10 mouse cellular contexts compared by ENCODE assay signal in the genomic region with DNA sequence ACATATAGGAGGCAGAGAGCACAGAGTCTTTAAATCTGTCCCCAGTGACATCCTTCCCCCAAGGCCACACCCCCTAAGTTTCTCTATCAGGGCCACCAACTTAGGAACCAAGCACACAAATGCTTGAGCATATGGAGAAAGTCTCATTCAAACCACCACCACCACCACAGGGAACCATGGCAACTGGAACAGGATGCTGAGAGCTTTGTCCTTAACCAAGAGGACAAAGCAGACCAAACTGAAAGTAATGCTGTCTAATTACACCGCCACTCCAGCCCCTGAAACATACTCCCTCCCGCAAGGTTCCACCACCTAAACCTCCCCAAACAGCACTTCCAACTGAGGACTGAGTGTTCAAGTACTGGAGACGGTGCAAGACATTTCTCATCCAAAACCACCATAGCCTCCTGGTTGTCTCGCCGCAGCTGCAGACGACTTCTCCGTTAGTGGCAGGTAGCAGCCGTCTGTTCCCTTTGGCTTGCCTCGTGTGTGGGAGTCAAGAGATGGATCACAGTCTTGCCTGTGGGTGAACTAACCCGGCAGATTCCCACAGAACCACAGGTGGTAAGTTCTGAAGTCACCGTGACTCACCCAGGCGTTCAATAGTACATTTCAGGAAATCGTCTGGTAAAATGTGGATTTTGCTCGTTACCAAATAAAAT. TPM values are rescaled to one million over a fixed set of nuclear protein-coding genes. Genes with fewer than 3 reads are reported as not detected.
DNase-seq lines count a peak whose midpoint lies in the region; ATAC-seq lines count a peak whose summit lies in the region.
"Had no signal": no experiment of that assay in that cellular context is flagged by ENCODE, and none has a peak within 500 bp of the region (broad histone marks: within the 10 kb centered on the region; RNA-seq: fewer than 3 reads in every experiment).

No protein-coding gene starts in this region.

- no peak overlapping the region for H3K4me3 ChIP-seq in hindbrain, embryonic 16.5 days (ENCODE audit: low read length)
- H3K4me3 ChIP-seq in hindbrain, embryonic 10.5 days: no peak overlapping the region
- H3K4me3 ChIP-seq: erythroblast, embryonic 14.5 days had no signal

- H3K4me1 ChIP-seq in hindbrain, embryonic 16.5 days (ENCODE audit: control insufficient read depth, insufficient read depth, low read depth, low read length): peaks cover 20% of the 10 kb centered on the region
- H3K4me1 ChIP-seq in hindbrain, embryonic 10.5 days (replicated peaks): peaks cover 23% of the 10 kb centered on the region

- H3K9ac ChIP-seq in hindbrain, embryonic 16.5 days (ENCODE audit: low read depth, low read length): no peak overlapping the region

- 0 out of 2 replicates have a peak overlapping the region, but pooled peaks have one; percentile 19 for H3K27ac ChIP-seq in hindbrain, embryonic 16.5 days (ENCODE audit: low read depth, low read length)
- no peak overlapping the region; the same call in 1 of the 2 replicates for H3K27ac ChIP-seq in hindbrain, embryonic 10.5 days

- DNase-seq in hindbrain, embryonic 10.5 days (ENCODE audit: low spot score): no peak
- peak; percentile 53 for DNase-seq in cerebellum, adult 9-10 months
- DNase-seq in retina, postnatal 1 day: peak; percentile 87
- DNase-seq in lung, postnatal 4 days: no peak
- no peak for DNase-seq in urinary bladder, adult 2 months (ENCODE audit: low spot score)
- DNase-seq in kidney, postnatal 10 days: no peak

- no peak; the same call in 1 of the 2 replicates for ATAC-seq in hindbrain, embryonic 16.5 days
- ATAC-seq in inflammation-experienced regulatory T-cells, adult 6 months: peak; percentile 88

- no peak overlapping the region for H3K4me2 ChIP-seq in hindbrain, embryonic 16.5 days (ENCODE audit: low read length)

- no peaks in the 10 kb centered on the region for H3K36me3 ChIP-seq in hindbrain, embryonic 16.5 days (ENCODE audit: control insufficient read depth, insufficient read depth, low read length)
- H3K36me3 ChIP-seq in hindbrain, embryonic 10.5 days: no peaks in the 10 kb centered on the region
- H3K36me3 ChIP-seq: G1E had no signal

- no peaks in the 10 kb centered on the region for H3K27me3 ChIP-seq in hindbrain, embryonic 16.5 days (replicated peaks; ENCODE audit: control insufficient read depth, insufficient read depth, low read length)
- no peaks in the 10 kb centered on the region for H3K27me3 ChIP-seq in hindbrain, embryonic 10.5 days (ENCODE audit: insufficient read depth, poor library complexity, severe bottlenecking)

- no peaks in the 10 kb centered on the region for H3K9me3 ChIP-seq in hindbrain, embryonic 16.5 days (ENCODE audit: control insufficient read depth, low read length)
- H3K9me3 ChIP-seq in hindbrain, embryonic 10.5 days: no peaks in the 10 kb centered on the region

- WGBS in hindbrain, embryonic 16.5 days: 57% methylated on average over 14 of the region's 14 CpGs
- 72% methylated on average over 14 of the region's 14 CpGs for WGBS in hindbrain, embryonic 10.5 days

RNA-seq across cellular contexts. Expression of a gene that starts 39.3 kb away (rescaled TPM):
- 31.4 and 33.5 TPM in 2 replicates for polyA plus RNA-seq in hindbrain, embryonic 16.5 days (2015; fragmentation: Nextera tagmentation; extraction: Ambion mirVana)
- polyA plus RNA-seq in hindbrain, embryonic 10.5 days (2016; fragmentation: Nextera tagmentation; extraction: Ambion mirVana): 3.7 and 5.8 TPM in 2 replicates
- polyA plus RNA-seq in inflammation-experienced regulatory T-cells, adult 6 months (2017; shearing (Covaris generic)): 10 to 100 TPM; 37.7 to 55.1 (median 44.0) TPM
- 20.9 and 23.1 TPM in 2 replicates for polyA plus RNA-seq in urinary bladder, adult 2 months (2012; rRNA removed)
- polyA plus RNA-seq: erythroblast, embryonic 14.5 days; G1E had no signal

Comparison
In these comparisons a context has a peak if more than half of its experiments do, and no peak if none do; other contexts are left out.
1. DNase-seq: peak in cerebellum, adult 9-10 months (single experiment) and retina, postnatal 1 day (single experiment); none in hindbrain, embryonic 10.5 days (single experiment), lung, postnatal 4 days (0 of 2), urinary bladder, adult 2 months (single experiment) and kidney, postnatal 10 days (single experiment).